Mouse (Mus musculus) forebrain, embryonic 11.5 days (tissue): Measurements from ENCODE around the gene Wfdc15a. TPM values are rescaled to one million over a fixed set of nuclear protein-coding genes. Genes with fewer than 3 reads are reported as not detected.
"Not testable (repeated sequence)": the region's sequence is repeated elsewhere in the genome, so short reads cannot be mapped to it uniquely, and the experiment has no call there.

Experiments used
- ATAC-seq: fragments of 200-750 bp; cut with Nextera tagmentation; replicated peaks from 2 replicates; pipeline ENCODE4 v1.8.0; 2017; ENCODE audit warnings: moderate TSS enrichment; ENCODE audit not compliant: low FRiP score
- DNase-seq: peaks from one replicate; pipeline ENCODE4 v3.0.0-alpha.2; 2017; ENCODE audit warnings: low spot score
- H3K27ac ChIP-seq: fragments of 300-500 bp; sonication (generic); 2 replicates; pipeline ENCODE4 v1.5.1; 2014; ENCODE audit warnings: low read depth, low read length
- H3K27me3 ChIP-seq: fragments of 300-500 bp; sonication (generic); 2 replicates; pipeline ENCODE4 v1.6.1; 2014; ENCODE audit warnings: mild to moderate bottlenecking, low read length, mixed read lengths; ENCODE audit not compliant: control insufficient read depth, insufficient read depth
- H3K36me3 ChIP-seq: fragments of 300-500 bp; sonication (generic); 2 replicates; pipeline ENCODE4 v1.6.1; 2014; ENCODE audit warnings: mild to moderate bottlenecking, low read length, moderate library complexity, mixed read lengths; ENCODE audit not compliant: control insufficient read depth, insufficient read depth
- H3K4me1 ChIP-seq: fragments of 300-500 bp; sonication (generic); replicated peaks from 2 replicates; pipeline ENCODE4 v1.6.1; 2014; ENCODE audit warnings: low read length, mixed read lengths; ENCODE audit not compliant: control insufficient read depth, insufficient read depth
- H3K4me2 ChIP-seq: fragments of 300-500 bp; sonication (generic); 2 replicates; pipeline ENCODE4 v1.6.1; 2014; ENCODE audit warnings: low read depth, mild to moderate bottlenecking, low read length, moderate library complexity, mixed read lengths; ENCODE audit not compliant: severe bottlenecking
- H3K4me3 ChIP-seq: fragments of 300-500 bp; sonication (generic); 2 replicates; pipeline ENCODE4 v1.5.1; 2014; ENCODE audit warnings: low read depth, low read length
- H3K9ac ChIP-seq: fragments of 300-500 bp; sonication (generic); 2 replicates; pipeline ENCODE4 v1.6.1; 2014; ENCODE audit warnings: low read length
- H3K9me3 ChIP-seq: fragments of 300-500 bp; sonication (generic); 2 replicates; pipeline ENCODE4 v1.6.1; 2016; ENCODE audit warnings: low read length, mixed read lengths; ENCODE audit not compliant: control insufficient read depth
- WGBS: fragments of 180-500 bp; shearing (Covaris S2); extraction: QIAGEN DNeasy Blood & Tissue Kit; methylation state at CpG from one replicate; pipeline ENCODE4 v1.1.7; 2014; 5-methylcytosine and 5-hydroxymethylcytosine counted together
- polyA plus RNA-seq: library from polyadenylated mRNA; unstranded; fragments of >200 nt; fragmentation: Nextera tagmentation; extraction: Ambion mirVana; gene quantifications from 2 replicates; pipeline ENCODE4 v1.2.1, GENCODE M21; 2014

Gene Wfdc15a
- polyA plus RNA-seq, 1 experiment from 2014 or later = not detected

DNA sequence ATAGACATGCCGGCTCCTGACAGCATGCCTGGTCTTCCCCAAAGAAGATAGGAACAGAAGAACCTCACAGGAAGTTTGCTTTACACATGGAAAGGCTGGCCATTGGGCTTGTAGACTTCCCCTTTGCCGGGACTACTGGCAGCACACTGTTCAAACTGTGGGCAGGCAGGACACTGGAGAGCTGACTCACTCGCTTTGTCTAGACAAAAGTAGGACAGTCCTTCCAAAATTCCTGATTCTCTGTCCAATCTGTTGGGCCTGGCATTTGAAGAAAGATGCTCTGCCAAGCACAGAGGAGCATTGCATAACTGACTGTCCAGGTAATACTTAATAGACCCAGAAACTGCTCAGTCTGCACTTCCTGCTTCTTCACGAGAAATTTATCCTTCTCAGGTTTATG is 6.7 kb upstream of the Wfdc15a start:
- Histone ChIP-seq H3K36me3 (no peaks in the 10 kb centered on the region), H3K27ac (no peak overlapping the region), H3K9ac (no peak overlapping the region), H3K4me1 (no peaks in the 10 kb centered on the region), H3K9me3 (no peaks in the 10 kb centered on the region), H3K27me3 (no peaks in the 10 kb centered on the region), H3K4me3 (no peak overlapping the region), H3K4me2 (no peak overlapping the region)
- DNase-seq (no peak), ATAC-seq (no peak)
- WGBS = 83% methylated on average over 4 of the region's 4 CpGs

DNA sequence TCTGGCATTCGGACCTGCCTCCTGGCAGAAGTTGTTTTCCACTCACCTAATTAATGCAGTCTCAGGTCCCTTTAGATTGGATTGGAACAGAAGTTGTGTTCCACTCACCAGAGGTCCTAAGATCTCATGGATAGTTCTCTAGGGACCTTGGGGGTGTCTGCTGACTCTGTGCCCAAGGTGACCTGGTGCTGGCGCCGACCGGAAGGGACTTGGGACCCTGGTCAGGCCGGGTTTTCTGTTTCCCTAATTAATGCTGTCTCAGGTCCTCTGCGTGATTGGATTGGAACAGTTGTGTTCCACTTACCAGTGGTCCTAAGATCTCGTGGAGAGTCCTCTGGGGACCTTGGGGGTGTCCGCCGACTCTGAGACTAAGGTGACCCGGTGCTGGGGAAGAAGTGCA is 6.1 kb upstream of the Wfdc15a start:
- H3K9me3 ChIP-seq, H3K27ac ChIP-seq, H3K36me3 ChIP-seq, H3K27me3 ChIP-seq, H3K4me2 ChIP-seq, ATAC-seq, DNase-seq, H3K4me3 ChIP-seq, H3K4me1 ChIP-seq, H3K9ac ChIP-seq: not testable (repeated sequence)
- WGBS = 93% methylated on average over 10 of the region's 10 CpGs

DNA sequence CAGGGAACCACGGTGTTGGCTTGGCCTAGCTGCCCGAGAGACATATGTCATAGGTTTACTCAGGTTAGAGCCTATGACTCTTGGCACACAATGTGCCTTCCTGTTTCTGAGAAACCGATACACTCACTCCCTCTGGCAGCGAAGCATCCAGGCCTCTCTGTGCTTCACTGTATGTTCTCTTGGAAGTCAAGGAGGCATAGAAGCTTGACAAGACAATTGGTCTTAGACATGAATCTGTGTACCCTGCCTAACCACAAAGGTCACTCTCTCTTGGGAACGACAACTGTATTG is 3.3 kb downstream of the Wfdc15a start:
- no peaks in the 10 kb centered on the region for H3K4me1 ChIP-seq
- no peaks in the 10 kb centered on the region for H3K9me3 ChIP-seq
- no peak overlapping the region for H3K9ac ChIP-seq
- H3K4me3 ChIP-seq = no peak overlapping the region
- DNase-seq (no peak), ATAC-seq (no peak)
- WGBS = 89% methylated on average over 5 of the region's 5 CpGs
- no peaks in the 10 kb centered on the region for H3K36me3 ChIP-seq
- no peaks in the 10 kb centered on the region for H3K27me3 ChIP-seq
- no peak overlapping the region for H3K4me2 ChIP-seq
- H3K27ac ChIP-seq = no peak overlapping the region

DNA sequence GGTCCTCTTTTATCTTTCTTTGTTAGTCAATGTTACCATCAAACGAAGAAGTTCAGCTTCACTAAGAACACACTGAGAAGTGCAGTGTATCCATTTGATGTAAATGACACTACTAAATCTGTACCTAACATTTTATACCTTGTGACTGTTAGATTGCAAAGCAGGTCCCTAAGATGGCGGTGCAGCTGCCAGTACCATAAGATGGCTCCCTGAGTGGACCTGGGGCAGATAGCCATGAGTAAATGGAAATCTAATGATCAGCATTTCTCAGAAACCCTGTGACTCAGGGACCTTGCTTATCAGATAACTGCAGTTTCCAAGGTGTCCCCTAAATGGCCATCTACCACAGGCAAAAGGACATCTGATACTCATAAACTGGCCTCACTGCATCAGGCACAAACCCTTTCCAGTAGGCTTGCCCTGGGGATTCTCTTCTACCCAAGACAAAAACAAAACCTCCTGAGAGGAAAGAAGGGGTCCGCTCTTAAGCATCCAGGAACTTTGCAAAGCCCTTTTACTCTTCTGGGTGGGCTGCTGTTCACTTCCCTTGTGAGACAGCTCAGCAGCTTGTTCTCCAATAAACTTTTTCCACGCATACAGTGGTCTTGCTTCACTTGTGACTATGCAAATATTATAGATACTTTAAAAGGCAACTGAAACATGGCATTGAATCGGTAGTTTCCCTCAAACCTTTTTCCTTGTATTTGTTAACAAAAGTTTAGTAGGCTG is 3.8 kb downstream of the Wfdc15a start:
- H3K4me3 ChIP-seq = no peak overlapping the region
- 85% methylated on average over 5 of the region's 5 CpGs for WGBS
- DNase-seq (no peak), ATAC-seq (no peak)
- H3K27me3 ChIP-seq = no peaks in the 10 kb centered on the region
- no peak overlapping the region for H3K27ac ChIP-seq
- H3K4me2 ChIP-seq = no peak overlapping the region
- H3K9ac ChIP-seq = no peak overlapping the region
- no peaks in the 10 kb centered on the region for H3K9me3 ChIP-seq
- H3K36me3 ChIP-seq = no peaks in the 10 kb centered on the region
- H3K4me1 ChIP-seq = no peaks in the 10 kb centered on the region

DNA sequence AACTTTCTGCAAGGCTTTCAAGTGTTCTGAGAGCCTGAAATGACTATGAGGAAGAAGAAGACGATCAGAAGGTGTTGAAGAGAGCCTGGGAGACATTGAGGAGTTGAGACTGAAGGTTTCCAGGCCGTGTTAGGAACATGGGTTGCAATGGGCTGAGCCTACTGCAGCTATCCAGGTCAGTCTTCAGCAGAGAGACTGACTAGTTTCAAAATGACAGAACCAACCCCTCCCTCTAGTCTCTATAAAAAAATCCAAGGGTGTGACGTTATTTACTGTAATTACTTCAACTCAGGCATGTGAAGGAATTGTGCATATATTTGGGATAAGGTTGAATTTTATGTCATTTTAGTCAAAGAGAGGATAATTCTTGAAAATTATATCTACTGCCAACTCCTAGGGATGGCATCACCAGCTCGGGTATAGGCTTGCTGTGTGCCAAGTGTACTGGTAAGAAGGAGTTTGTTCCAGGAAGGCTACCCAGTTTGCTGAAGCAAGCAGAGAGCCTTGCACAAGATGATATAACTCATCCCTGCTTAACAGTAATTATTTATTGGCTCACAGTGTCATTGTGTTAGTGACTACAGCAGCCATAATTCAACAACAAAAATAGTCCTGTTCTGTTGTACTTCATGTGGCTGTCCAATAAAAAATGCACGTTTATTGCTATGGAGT is 4.8 kb downstream of the Wfdc15a start:
- Histone ChIP-seq H3K27ac (no peak overlapping the region), H3K4me2 (no peak overlapping the region), H3K27me3 (no peaks in the 10 kb centered on the region), H3K36me3 (no peaks in the 10 kb centered on the region), H3K9me3 (no peaks in the 10 kb centered on the region), H3K4me1 (no peaks in the 10 kb centered on the region), H3K4me3 (no peak overlapping the region), H3K9ac (no peak overlapping the region)
- DNase-seq (no peak), ATAC-seq (no peak)
- 81% methylated on average over 5 of the region's 5 CpGs for WGBS

DNA sequence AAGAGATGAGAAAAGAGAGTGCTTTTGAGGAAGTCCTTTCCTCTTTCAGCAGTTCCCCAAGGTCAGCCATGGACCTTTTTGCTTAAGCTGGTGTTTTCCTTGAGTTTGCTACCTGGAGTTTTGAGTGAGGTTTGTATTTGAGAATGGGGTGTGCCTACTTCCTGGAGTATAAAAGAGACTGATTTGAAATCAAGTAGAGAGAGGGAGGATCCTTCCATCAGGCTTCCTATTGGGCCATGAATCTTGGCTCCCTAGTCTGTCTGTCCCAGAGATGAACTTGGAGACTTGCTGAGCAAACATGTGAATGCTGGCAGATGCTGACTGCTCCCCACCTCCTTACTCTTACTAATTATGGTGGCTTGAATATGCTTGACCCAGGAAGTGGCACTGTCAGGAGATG is 7.7 kb downstream of the Wfdc15a start:
- H3K9me3 ChIP-seq = no peaks in the 10 kb centered on the region
- no peak overlapping the region for H3K4me3 ChIP-seq
- H3K4me2 ChIP-seq = no peak overlapping the region
- H3K27me3 ChIP-seq = no peaks in the 10 kb centered on the region
- no peaks in the 10 kb centered on the region for H3K36me3 ChIP-seq
- ATAC-seq (no peak), DNase-seq (no peak)
- no peak overlapping the region for H3K27ac ChIP-seq
- no peaks in the 10 kb centered on the region for H3K4me1 ChIP-seq
- no peak overlapping the region for H3K9ac ChIP-seq

DNA sequence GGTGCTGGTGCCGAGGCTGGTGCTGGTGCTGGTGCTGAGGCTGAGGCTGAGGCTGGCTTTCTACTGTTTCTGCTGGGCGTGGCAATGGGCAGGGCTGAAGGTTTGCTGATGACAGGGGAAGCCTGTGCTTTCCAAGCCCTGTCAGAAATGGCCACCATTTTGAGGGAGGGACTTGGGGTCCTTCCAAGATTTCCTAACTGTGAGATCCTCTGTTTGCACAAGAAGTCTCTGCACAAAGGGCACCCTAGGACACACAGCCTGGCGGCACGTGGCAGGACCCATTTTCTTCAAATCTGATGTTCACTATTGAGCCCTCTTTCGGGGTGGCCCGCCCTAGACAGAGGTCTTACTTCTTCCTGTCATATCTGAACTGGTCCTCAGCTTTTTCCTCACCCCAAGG is 9.4 kb downstream of the Wfdc15a start, which contains the start of gene Wfdc12:
Gene Wfdc12, minus strand, starts transcription at position 33 of the 400 bp plus-strand sequence.
- Histone ChIP-seq H3K4me1 (no peaks in the 10 kb centered on the region), H3K4me3 (no peak within 1 kb of the TSS), H3K4me2 (no peak within 1 kb of the TSS), H3K9ac (no peak within 1 kb of the TSS), H3K36me3 (no peaks in the 10 kb centered on the region), H3K27ac (no peak within 1 kb of the TSS), H3K9me3 (no peaks in the 10 kb centered on the region), H3K27me3 (no peaks in the 10 kb centered on the region)
- DNase-seq = no peak
- 86% methylated on average over 6 of the region's 6 CpGs for WGBS
- ATAC-seq = no peak

DNA sequence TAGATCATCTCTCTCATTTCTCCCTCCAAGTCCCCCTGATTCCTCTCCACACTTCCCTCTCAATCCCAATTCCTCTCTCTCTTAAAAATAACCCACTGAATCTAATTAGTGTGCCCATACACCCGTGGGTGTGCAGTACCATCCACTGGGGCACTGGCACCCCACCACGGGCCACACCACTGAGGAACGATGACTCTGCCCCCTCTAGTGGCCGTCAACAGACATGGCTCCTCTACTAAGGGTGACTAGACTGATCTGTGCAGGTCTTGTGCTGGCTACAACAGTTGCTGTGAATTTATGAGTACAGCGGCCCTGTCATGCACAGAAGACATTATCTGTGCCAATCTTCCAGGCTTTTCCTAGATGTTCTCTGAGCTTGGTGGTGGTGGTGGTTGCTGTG is 11.2 kb downstream of the Wfdc15a start:
- WGBS = 26% methylated on average over 5 of the region's 5 CpGs
- DNase-seq = no peak
- no peak overlapping the region for H3K27ac ChIP-seq

DNA sequence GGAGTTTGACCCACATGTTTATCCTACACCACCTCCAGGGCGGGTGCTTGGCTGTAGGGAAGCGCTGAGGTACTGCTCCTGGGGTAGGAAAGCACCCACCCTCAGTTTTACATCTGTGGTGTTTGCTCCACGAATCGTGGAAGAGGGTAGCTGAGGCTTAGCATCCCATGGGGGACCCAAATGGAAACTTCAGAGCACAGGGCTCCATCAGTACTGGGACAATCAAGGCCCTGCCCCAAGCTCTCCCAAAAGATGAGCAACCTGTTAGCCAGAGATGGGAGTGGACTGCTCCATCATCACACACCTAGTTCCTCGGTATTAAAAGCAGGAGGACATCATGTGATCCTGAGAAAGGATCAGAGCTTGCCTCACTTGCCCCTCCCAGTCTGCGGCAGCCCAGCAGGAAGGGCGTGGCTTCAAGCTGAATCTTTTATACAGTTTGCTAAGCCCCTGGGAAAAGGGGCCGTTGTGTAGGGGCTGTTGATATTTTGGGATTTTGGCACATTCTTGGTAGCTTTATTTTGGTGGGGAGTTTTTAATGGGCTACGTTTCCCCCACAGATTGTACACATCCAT is 15.7 kb downstream of the Wfdc15a start:
- 40% methylated on average over 9 of the region's 9 CpGs for WGBS
- H3K27ac ChIP-seq = no peak overlapping the region
- no peak for DNase-seq

More for the DNA sequence above, 11.2 kb downstream of the Wfdc15a start:
- H3K9ac ChIP-seq = no peak overlapping the region
- H3K4me3 ChIP-seq = no peak overlapping the region
- no peak for ATAC-seq
- H3K27me3 ChIP-seq = no peaks in the 10 kb centered on the region
- H3K4me2 ChIP-seq = no peak overlapping the region
- no peaks in the 10 kb centered on the region for H3K9me3 ChIP-seq
- no peaks in the 10 kb centered on the region for H3K36me3 ChIP-seq
- H3K4me1 ChIP-seq = 0 out of 2 replicates have a peak, but pooled peaks cover 2% of the 10 kb centered on the region

More for the DNA sequence above, 15.7 kb downstream of the Wfdc15a start:
- no peaks in the 10 kb centered on the region for H3K36me3 ChIP-seq
- no peak overlapping the region for H3K9ac ChIP-seq
- H3K4me3 ChIP-seq = no peak overlapping the region
- H3K4me1 ChIP-seq = 0 out of 2 replicates have a peak, but pooled peaks cover 2% of the 10 kb centered on the region
- no peak overlapping the region for H3K4me2 ChIP-seq
- no peaks in the 10 kb centered on the region for H3K27me3 ChIP-seq
- no peak for ATAC-seq
- H3K9me3 ChIP-seq = no peaks in the 10 kb centered on the region
